Mouse (Mus musculus) liver, embryonic 12.5 days (tissue): ENCODE data around the gene 1700021F05Rik. TPM values are rescaled to one million over a fixed set of nuclear protein-coding genes. Genes with fewer than 3 reads are reported as not detected.

Experiments
- ATAC-seq: fragments of 200-750 bp; cut with Nextera tagmentation; 2 replicates; pipeline ENCODE4 v1.8.0; 2017; ENCODE audit warnings: moderate number of reproducible peaks, mild to moderate bottlenecking, moderate library complexity
- H3K27ac ChIP-seq: fragments of 300-500 bp; sonication (generic); 2 replicates; pipeline ENCODE4 v1.5.1; 2016; ENCODE audit warnings: mild to moderate bottlenecking
- H3K27me3 ChIP-seq: fragments of 300-500 bp; sonication (generic); replicated peaks from 2 replicates; pipeline ENCODE4 v1.6.1; 2016; ENCODE audit warnings: mild to moderate bottlenecking, moderate library complexity
- H3K36me3 ChIP-seq: fragments of 300-500 bp; sonication (generic); 2 replicates; pipeline ENCODE4 v1.6.1; 2016; ENCODE audit warnings: mild to moderate bottlenecking, moderate library complexity
- H3K4me1 ChIP-seq: fragments of 300-500 bp; sonication (generic); 2 replicates; pipeline ENCODE4 v1.6.1; 2016
- H3K4me2 ChIP-seq: fragments of 300-500 bp; sonication (generic); 2 replicates; pipeline ENCODE4 v1.6.1; 2016; ENCODE audit warnings: mild to moderate bottlenecking, moderate library complexity
- H3K4me3 ChIP-seq: fragments of 300-500 bp; sonication (generic); 2 replicates; pipeline ENCODE4 v1.5.1; 2016; ENCODE audit warnings: mild to moderate bottlenecking, moderate library complexity
- H3K9ac ChIP-seq: fragments of 300-500 bp; sonication (generic); 2 replicates; pipeline ENCODE4 v1.6.1; 2016; ENCODE audit warnings: mild to moderate bottlenecking, moderate library complexity
- H3K9me3 ChIP-seq: fragments of 300-500 bp; sonication (generic); replicated peaks from 2 replicates; pipeline ENCODE4 v1.6.1; 2016; ENCODE audit warnings: mild to moderate bottlenecking, moderate library complexity
- WGBS: fragments of 180-500 bp; shearing (Covaris S2); methylation state at CpG from one replicate; pipeline ENCODE4 v1.1.7; 2016; ENCODE audit not compliant: insufficient replicate concordance; 5-methylcytosine and 5-hydroxymethylcytosine counted together
- polyA plus RNA-seq: library from polyadenylated mRNA; unstranded; fragments of >200 nt; fragmentation: Nextera tagmentation; extraction: Ambion mirVana; gene quantifications from 2 replicates; pipeline ENCODE4 v1.2.1, GENCODE M21; 2016

Gene 1700021F05Rik
- polyA plus RNA-seq, 1 experiment from 2014 or later: 46.4 TPM

DNA sequence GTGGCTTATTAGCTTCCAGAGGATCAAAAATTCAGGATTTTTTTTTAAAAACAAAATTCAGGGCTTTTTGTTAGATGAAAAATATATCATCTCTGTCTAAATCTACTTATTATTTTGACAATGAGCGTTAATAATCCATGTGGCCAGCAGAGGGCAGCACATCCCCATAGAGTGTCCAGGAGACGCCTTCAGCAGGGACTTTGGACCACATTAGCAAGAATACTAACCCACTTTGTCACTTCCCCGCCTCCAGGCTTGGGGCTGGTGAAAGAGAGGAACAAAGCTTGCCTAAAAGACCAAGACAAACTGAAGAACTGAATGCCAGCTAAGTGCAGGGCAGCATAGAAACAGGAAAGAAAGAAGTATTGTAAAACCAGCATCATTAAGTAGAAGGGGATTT, 34.2 kb upstream of the 1700021F05Rik start:
- peaks cover 5% of the 10 kb centered on the region for H3K27me3 ChIP-seq
- H3K27ac ChIP-seq: no peak overlapping the region
- no peak overlapping the region for H3K4me2 ChIP-seq
- WGBS: 3% methylated on average over 3 of the region's 3 CpGs
- H3K36me3 ChIP-seq: peaks cover 2% of the 10 kb centered on the region
- H3K9me3 ChIP-seq: peaks cover 11% of the 10 kb centered on the region
- ATAC-seq: no peak
- H3K4me1 ChIP-seq: peaks cover 21% of the 10 kb centered on the region
- no peak overlapping the region for H3K9ac ChIP-seq
- no peak overlapping the region for H3K4me3 ChIP-seq

DNA sequence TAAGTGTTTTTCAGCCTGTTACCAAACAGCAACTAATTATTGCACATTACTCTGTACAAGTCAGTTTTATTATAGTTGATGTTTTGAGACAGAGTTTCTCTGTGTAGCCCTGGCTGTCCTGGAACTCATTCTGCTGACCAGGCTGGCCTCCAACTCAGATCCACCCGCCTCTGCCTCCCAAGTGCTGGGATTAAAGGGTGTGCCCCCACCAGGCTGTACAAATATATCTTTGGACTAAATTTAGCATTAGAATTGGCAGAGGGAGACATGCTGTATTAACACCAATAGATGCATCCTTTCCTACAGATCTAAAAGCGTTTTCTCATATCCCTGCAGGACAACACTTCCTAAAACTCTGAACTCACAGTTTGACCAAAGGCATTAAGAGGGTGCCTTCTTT, 33.6 kb upstream of the 1700021F05Rik start:
- Histone ChIP-seq H3K4me2 (no peak overlapping the region), H3K27ac (no peak overlapping the region), H3K4me1 (peaks cover 21% of the 10 kb centered on the region), H3K9ac (no peak overlapping the region), H3K27me3 (peaks cover 5% of the 10 kb centered on the region), H3K9me3 (peaks cover 11% of the 10 kb centered on the region), H3K4me3 (no peak overlapping the region), H3K36me3 (no peaks in the 10 kb centered on the region)
- 65% methylated on average over 2 of the region's 2 CpGs for WGBS
- ATAC-seq: no peak

DNA sequence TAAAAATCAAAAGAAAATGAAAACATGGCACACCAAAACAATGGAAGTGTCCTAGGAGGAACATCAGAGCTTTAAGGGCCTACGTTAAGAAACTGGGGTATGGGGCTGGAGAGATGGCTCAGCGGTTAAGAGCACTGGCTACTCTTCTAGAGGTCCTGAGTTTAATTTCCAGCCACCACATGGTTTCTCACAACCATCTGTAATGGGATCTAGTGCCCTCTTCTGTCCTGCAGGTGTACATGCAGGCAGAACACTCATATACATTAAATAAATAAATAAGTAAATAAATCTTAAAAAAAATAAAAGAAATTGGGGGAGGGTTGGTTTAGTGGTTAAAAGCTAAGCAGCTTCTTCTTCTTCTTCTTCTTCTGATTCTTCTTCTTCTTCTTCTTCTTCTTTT, 20.5 kb upstream of the 1700021F05Rik start:
- Histone ChIP-seq H3K4me2 (no peak overlapping the region), H3K9ac (no peak overlapping the region), H3K4me3 (no peak overlapping the region), H3K36me3 (no peaks in the 10 kb centered on the region), H3K27ac (no peak overlapping the region), H3K27me3 (peaks cover 18% of the 10 kb centered on the region), H3K9me3 (no peaks in the 10 kb centered on the region), H3K4me1 (peaks cover 5% of the 10 kb centered on the region; the same call in 1 of the 2 replicates)
- no peak for ATAC-seq
- 72% methylated on average over 2 of the region's 2 CpGs for WGBS

DNA sequence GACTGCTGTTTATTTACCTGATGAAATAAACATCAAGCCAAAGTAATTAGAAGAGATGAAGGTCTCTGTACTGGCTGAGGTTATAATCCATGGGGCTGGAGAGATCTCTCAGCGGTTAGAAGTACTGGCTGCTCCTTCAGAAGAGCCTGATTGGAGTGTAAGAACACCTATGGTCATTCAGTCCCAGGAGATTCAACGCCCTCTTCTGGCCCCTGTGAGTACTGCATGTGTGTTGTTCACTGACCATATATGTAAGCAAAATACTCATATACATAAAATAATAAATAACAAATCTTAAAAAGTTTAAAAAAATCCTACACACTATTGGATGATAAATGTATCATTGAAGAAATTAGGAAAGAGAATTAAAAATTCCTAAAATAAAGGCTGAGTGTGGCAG, 20.0 kb upstream of the 1700021F05Rik start:
- peaks cover 18% of the 10 kb centered on the region for H3K27me3 ChIP-seq
- H3K36me3 ChIP-seq: no peaks in the 10 kb centered on the region
- no peak for ATAC-seq
- H3K4me1 ChIP-seq: peaks cover 5% of the 10 kb centered on the region; the same call in 1 of the 2 replicates
- 27% methylated on average over 2 of the region's 2 CpGs for WGBS
- no peak overlapping the region for H3K4me2 ChIP-seq
- H3K9ac ChIP-seq: no peak overlapping the region
- no peak overlapping the region for H3K4me3 ChIP-seq
- no peaks in the 10 kb centered on the region for H3K9me3 ChIP-seq
- H3K27ac ChIP-seq: no peak overlapping the region

DNA sequence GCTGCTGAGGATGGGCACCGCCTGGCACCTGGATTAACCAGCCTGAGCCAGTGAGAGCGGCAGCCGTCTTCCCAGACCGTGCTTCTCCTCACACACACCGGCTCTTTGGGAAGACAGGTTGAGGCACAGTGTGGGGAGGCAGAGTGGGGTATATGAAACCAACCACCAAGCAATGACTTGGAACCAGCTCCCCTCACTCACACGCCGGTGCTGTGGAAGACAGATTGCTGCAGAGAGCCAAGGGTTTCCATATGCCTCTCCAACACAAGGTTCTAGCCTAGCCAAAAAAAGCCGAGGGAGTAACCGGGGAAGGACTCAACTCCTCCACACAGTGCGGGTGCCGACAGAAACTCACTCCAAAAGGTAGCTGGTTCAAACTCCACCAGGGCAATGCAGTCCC, 18.5 kb upstream of the 1700021F05Rik start:
- H3K27me3 ChIP-seq: peaks cover 13% of the 10 kb centered on the region
- WGBS: 64% methylated on average over 11 of the region's 11 CpGs

DNA sequence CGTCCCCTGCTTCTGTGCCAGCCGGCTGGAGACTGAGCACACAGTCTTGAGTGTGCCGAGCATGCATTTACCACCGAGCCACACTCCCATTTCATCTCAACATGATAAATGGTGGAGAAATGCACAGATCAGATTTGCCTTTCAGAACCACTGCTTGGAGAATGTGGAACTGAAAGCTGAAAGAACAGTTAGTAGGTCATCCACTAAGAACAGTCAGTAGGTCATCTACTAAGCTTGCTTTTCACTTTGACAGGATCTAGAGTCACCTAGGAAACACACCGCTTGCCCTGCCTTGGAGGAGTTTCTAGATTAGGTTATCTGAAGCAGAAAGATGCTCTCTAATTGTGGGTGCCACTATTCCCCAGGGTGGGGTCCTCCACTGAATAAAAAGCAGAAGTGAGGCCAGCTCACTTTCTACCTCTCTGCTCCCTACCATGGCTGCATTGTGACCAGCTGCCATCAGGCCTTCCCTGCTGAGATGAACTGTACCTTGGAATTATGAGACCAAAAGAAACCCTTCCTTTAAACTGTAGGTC, 16.9 kb upstream of the 1700021F05Rik start:
- Histone ChIP-seq H3K27me3 (peaks cover 13% of the 10 kb centered on the region), H3K4me3 (no peak overlapping the region), H3K27ac (no peak overlapping the region), H3K9me3 (no peaks in the 10 kb centered on the region), H3K4me1 (peaks cover 5% of the 10 kb centered on the region; the same call in 1 of the 2 replicates), H3K9ac (no peak overlapping the region), H3K36me3 (no peaks in the 10 kb centered on the region), H3K4me2 (no peak overlapping the region)
- WGBS: 62% methylated on average over 5 of the region's 5 CpGs
- ATAC-seq: no peak

More for the DNA sequence above, 18.5 kb upstream of the 1700021F05Rik start:
- peaks cover 5% of the 10 kb centered on the region; the same call in 1 of the 2 replicates for H3K4me1 ChIP-seq
- no peak overlapping the region for H3K9ac ChIP-seq
- H3K36me3 ChIP-seq: no peaks in the 10 kb centered on the region
- H3K9me3 ChIP-seq: no peaks in the 10 kb centered on the region
- H3K4me2 ChIP-seq: no peak overlapping the region
- H3K4me3 ChIP-seq: no peak overlapping the region
- no peak overlapping the region for H3K27ac ChIP-seq
- no peak; the same call in 1 of the 2 replicates for ATAC-seq

DNA sequence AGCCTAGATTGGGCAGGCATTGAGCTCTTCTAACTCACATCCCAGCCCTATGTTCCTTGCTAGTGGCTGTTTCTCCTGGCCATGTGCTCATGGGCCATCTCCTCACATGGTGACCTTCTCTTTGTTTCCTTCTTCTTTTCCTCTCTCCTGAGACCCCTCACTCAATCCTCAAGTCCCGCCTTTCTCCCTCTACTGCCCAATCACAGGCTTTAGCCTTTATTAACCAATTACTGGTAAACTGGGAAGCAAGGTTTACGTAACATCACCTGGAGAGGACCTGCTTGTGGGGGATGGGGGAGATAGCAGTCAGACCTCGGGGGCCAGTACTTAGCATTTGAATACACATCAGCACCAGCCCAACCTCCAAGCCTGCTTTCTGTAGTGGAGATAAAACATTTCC, 10.6 kb upstream of the 1700021F05Rik start:
- no peak for ATAC-seq
- no peak overlapping the region for H3K9ac ChIP-seq
- no peaks in the 10 kb centered on the region for H3K36me3 ChIP-seq
- H3K4me1 ChIP-seq: no peaks in the 10 kb centered on the region
- H3K27ac ChIP-seq: no peak overlapping the region
- no peak overlapping the region for H3K4me2 ChIP-seq
- 31% methylated on average over 3 of the region's 3 CpGs for WGBS
- 0 out of 2 replicates have a peak, but pooled peaks cover 7% of the 10 kb centered on the region for H3K27me3 ChIP-seq
- no peak overlapping the region for H3K4me3 ChIP-seq
- no peaks in the 10 kb centered on the region for H3K9me3 ChIP-seq

DNA sequence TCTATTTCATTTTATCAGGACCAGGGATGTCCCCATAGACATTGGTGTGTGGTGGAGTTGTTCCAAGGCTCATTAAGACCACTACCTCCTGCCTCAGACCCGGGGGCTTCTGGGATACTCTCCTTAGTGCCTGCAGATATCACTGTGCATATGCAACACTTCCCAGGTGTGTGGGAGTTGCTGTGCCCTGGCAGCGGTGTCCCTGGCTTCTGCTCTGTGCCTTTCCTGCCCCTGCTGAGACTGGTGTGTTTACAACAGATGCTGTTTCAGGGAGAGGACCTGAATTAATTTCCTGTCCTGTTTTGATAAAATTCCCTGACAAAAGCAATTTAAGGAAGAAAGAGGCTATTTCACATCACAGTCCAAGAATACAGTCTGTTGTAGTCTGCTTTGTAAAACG, 10.1 kb upstream of the 1700021F05Rik start:
- no peaks in the 10 kb centered on the region for H3K4me1 ChIP-seq
- WGBS: 28% methylated on average over 3 of the region's 3 CpGs
- no peak overlapping the region for H3K27ac ChIP-seq
- H3K4me2 ChIP-seq: no peak overlapping the region
- ATAC-seq: no peak
- no peaks in the 10 kb centered on the region for H3K36me3 ChIP-seq
- no peak overlapping the region for H3K4me3 ChIP-seq
- no peaks in the 10 kb centered on the region for H3K9me3 ChIP-seq
- H3K27me3 ChIP-seq: 0 out of 2 replicates have a peak, but pooled peaks cover 7% of the 10 kb centered on the region
- no peak overlapping the region for H3K9ac ChIP-seq

DNA sequence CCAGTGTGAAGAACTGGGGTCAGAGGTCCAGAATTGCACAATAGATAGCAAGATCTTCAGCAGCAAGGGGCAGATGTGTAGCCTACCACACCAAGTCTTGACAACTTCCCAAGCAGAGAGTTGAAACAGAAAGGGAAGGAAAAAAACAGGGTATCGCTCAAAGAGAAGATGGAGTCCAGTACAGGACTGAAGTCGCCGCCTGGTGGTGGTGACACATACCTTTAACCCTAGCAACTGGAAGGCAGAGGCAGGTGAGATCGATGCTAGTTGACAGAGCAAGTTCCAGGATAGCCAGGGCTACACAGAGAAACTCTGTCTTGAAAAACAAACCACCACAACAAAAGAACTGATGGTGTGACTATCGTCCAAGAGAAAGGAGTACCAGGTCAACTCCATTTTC, 8.6 kb upstream of the 1700021F05Rik start:
- 47% methylated on average over 5 of the region's 5 CpGs for WGBS
- no peaks in the 10 kb centered on the region for H3K9me3 ChIP-seq
- ATAC-seq: no peak

DNA sequence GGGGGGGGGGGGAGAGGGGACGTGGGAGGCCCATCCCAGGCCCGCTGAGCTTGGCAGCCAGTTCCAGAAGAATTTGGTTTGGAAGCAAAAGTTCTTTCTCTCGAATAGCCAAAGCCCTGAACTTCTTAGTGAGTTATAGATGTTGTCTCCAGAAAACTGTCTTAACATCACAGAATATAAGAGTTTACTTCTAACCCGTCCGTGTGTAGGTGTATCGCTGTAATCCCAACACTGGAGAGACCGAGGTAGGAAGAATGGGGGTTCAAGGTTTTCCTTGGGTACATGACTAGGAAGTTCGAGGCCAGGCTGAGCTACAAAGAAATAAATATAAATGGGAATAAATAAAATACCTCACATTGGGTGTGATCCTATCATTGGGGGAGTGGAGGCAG, 355 bp upstream of the 1700021F05Rik start:
- no peaks in the 10 kb centered on the region for H3K9me3 ChIP-seq
- WGBS: 37% methylated on average over 7 of the region's 8 CpGs
- H3K27me3 ChIP-seq: no peaks in the 10 kb centered on the region
- peak overlapping the region; percentile 95; the same call in 1 of the 2 replicates for H3K9ac ChIP-seq
- peak overlapping the region; percentile 86 for H3K4me2 ChIP-seq
- peaks cover 26% of the 10 kb centered on the region for H3K4me1 ChIP-seq
- peaks cover 4% of the 10 kb centered on the region for H3K36me3 ChIP-seq
- H3K27ac ChIP-seq: 0 out of 2 replicates have a peak overlapping the region, but pooled peaks have one; percentile 25
- peak overlapping the region; percentile 95 for H3K4me3 ChIP-seq
- ATAC-seq: no peak

More for the DNA sequence above, 8.6 kb upstream of the 1700021F05Rik start:
- H3K4me1 ChIP-seq: no peaks in the 10 kb centered on the region
- H3K4me2 ChIP-seq: no peak overlapping the region
- H3K4me3 ChIP-seq: no peak overlapping the region
- H3K27ac ChIP-seq: no peak overlapping the region
- 0 out of 2 replicates have a peak, but pooled peaks cover 7% of the 10 kb centered on the region for H3K27me3 ChIP-seq
- H3K36me3 ChIP-seq: no peaks in the 10 kb centered on the region
- no peak overlapping the region for H3K9ac ChIP-seq

DNA sequence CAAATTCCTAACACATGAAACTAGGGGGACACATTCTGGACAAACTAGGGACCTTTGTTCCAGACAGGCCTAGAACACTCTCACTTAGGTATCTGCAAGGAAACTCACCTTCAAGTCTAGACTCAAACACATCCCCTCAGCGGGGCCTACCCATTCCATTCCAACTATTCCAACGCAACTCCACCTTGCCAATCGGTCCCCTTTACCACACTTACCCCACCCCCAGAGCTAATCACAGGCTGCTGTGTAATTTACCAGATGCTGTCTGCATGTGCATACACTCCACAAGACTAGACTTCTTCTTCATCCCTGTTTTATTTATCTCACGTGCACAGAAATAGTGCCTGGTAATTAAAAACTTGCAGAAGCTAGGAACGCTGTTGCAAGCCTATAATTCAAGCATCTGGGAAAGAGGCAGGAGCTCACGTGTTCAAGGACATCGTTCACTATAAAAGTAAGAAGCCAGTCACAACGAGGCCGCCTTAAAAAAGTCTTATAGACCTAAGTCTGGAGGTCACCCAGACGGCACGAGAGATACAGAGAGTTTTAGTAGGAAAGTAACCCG, 966 bp downstream of the 1700021F05Rik start:
- Histone ChIP-seq H3K4me3 (peak overlapping the region; percentile 95), H3K36me3 (peaks cover 14% of the 10 kb centered on the region), H3K4me1 (peaks cover 26% of the 10 kb centered on the region), H3K27ac (no peak overlapping the region; the same call in 1 of the 2 replicates), H3K9me3 (no peaks in the 10 kb centered on the region), H3K9ac (peak overlapping the region; percentile 95), H3K27me3 (no peaks in the 10 kb centered on the region), H3K4me2 (peak overlapping the region; percentile 86)
- 13% methylated on average over 12 of the region's 12 CpGs for WGBS
- ATAC-seq: no peak

DNA sequence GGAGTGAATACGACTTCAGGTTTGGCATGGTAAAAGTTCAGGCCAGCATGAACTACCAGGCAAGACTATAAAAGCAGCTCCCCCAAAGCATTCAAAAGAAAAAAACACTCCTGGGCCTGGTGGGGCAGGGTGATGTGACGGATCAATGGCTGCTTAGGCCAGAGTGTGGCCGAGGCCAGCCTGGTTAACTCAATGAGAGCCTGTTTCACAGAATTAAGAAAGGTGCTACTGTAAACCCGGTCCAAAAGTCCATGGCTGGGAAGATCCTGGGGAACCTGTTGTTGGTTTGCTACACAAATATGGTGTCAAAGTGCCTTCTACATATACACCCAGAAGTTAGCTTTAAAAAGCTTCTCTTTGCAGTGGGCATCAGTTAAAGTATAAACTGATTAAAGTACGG, 2.0 kb downstream of the 1700021F05Rik start:
- no peak for ATAC-seq
- peaks cover 26% of the 10 kb centered on the region for H3K4me1 ChIP-seq
- WGBS: 85% methylated on average over 5 of the region's 5 CpGs
- peaks cover 14% of the 10 kb centered on the region for H3K36me3 ChIP-seq
- H3K9me3 ChIP-seq: no peaks in the 10 kb centered on the region
- no peaks in the 10 kb centered on the region for H3K27me3 ChIP-seq
- H3K4me2 ChIP-seq: peak overlapping the region; percentile 86; the same call in 1 of the 2 replicates
- H3K27ac ChIP-seq: no peak overlapping the region
- no peak overlapping the region for H3K4me3 ChIP-seq
- H3K9ac ChIP-seq: no peak overlapping the region
